Mouse (Mus musculus) R1 (cell line): Measurements from ENCODE around the gene Herc6.
"Not testable (repeated sequence)": the region's sequence is repeated elsewhere in the genome, so short reads cannot be mapped to it uniquely, and the experiment has no call there.

Experiments
- DNase-seq: peaks from one replicate; pipeline ENCODE4 v3.0.0-alpha.2; 2018; ENCODE audit warnings: low read depth, low spot score

Gene Herc6

DNA sequence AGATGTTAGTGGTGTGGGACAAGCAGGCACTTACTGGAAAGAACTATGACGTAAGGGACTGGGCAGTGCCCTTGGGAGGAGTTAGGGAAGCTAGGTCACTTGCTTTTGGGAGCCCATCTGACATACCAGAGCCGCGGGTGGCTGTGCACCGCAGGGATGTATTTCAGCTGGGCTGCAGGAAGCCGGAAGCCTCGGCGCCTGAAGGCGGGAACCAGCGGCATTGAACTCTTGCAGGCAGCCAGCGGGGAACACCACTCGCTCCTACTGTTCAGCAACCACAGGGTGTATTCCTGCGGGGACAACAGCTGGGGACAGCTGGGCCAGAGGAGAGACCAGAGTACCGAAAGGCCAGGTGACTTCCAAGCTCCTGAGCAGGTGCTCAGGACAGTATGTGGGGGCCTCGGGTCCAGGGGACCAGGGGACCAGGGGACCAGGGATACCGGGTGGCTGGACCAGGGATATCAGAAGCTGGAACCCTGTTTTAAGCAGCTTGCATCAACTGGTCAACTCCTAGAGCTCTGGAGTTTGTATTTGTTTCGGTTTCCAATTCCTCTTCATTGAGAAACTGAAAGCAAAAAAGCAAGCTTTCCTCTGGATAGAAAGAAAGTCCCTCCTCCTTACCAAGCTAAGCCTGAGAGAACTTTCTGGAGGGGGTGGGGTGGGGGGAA lies at the start of gene Herc6:
Herc6 (plus strand) TSS at position 120 of the 668 bp plus-strand sequence.
- DNase-seq = peak; percentile 50

DNA sequence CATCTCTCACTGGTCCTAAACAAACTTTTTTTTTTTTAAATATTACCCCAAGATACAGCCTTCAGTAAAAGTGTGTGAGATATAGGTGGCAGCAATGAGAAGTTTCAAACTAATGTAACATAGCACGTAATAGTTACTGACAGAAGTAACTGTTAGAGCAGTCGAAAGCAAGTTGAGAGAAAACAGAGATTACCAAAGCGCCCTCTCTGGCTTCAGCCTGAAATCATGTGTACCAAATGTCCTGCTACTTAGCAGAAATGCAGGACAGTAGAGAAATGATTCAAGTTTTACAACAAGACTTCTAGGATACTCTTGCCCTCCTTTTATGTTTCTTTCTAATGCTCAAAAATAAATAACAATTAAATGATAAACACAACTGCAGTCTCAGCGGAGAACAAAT lies 49.8 kb upstream of the Herc6 start:
- DNase-seq = no peak

DNA sequence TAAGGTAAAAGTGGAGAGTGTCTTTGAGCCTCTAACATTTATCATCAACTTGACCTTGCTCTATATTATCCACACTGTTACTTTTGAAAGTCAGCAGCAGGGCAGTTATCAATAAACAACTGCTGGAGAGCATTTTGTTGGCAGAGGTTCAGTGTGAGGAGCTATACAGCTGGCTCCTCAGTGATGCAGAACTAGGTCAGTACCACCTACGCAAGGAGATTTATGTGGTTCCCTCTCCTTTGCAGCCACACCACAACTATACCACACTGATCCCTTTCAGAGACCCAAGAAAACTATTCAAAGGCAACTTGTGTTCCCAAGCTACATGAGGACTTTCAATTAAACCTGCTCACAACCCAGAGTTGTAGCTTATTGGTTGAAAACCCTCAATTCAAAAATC lies 49.4 kb upstream of the Herc6 start:
- no peak for DNase-seq

DNA sequence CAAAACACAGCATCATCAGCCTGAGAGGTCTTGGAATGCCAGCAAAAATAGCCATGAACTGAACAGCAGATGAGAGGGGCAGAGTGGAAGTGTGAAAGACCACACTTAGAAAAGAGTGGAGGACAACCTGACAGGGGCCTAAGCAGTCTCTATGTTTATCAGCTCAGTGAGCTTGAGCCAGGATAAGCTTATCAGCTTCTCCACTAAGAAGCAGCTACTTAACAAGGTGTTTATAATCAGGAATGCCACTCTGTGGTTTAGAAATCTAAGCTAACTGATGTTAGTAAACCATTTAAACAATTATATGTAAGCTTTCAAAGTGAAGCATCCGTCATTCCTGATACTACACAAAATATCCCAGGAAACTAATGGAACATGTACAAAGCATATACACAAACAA lies 48.8 kb upstream of the Herc6 start:
- DNase-seq = no peak

DNA sequence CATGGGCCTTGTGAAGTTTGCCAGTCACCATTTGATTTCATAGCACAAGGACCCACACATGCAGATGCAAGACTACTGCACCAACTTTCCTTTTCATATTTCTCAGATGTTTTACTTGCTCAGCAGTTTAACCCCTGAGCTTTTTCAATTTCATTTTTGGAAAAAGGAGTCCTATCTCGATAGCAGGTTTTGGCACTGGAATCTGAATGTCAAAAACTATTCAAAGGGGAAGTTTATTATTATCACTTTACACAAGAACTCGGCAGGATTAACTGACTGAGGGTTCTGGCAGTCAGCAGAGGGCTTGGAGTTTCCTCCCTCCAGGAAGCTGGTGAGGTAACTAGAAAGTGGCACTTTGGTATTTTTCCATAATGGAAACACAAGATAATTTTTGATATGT lies 47.4 kb upstream of the Herc6 start:
- DNase-seq = no peak

DNA sequence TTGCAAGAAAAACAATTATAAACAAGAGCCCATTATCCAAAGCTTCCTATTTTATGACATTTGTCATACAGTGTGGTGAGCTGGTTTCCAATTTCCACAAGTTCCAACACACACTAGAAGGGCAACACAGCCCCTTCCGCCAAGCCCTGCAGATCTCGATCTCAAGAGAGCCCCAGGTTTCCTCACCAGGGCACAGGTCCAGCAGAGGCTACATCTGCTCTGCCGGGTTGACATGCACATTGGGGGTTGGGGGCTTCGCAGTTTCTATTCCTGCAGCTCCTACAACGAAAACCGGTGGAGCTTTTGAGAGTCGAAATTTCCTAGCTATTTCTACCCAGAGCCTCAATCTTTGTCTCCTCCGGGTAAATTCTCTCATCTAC lies 46.6 kb upstream of the Herc6 start:
- no peak for DNase-seq

DNA sequence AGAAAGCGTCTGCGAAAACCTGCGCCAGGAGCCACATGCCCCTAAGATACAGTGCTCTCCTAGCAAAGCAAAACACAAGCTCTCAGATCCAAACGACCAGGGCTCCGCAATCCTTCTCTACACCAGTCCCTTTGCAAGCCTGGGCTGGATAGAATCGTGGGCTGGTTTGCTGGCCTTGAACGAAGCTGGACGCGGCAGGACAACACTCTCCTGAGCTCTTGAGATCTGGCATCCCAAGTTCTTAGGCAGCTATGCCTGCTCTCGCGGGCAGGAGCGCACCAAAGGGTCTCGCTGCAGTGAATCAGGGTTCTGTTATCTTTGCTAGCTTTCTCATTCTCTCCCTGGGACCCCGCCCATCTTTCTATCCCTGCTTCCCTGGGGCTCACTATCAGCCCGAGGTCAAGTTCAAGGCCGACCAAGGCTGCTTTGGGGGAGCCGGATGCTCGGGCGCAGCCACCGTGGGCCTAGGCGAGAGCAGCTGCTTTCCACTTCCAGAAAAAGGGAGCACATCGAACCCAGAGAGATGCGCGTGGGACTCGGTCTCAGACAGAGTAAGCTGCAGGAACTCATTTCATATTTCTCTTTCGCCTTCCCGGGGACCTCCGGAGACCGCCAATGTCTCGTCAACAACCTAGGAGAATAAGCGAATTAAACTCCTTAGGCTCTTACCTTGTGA lies 46.1 kb upstream of the Herc6 start:
- DNase-seq = peak; percentile 79

DNA sequence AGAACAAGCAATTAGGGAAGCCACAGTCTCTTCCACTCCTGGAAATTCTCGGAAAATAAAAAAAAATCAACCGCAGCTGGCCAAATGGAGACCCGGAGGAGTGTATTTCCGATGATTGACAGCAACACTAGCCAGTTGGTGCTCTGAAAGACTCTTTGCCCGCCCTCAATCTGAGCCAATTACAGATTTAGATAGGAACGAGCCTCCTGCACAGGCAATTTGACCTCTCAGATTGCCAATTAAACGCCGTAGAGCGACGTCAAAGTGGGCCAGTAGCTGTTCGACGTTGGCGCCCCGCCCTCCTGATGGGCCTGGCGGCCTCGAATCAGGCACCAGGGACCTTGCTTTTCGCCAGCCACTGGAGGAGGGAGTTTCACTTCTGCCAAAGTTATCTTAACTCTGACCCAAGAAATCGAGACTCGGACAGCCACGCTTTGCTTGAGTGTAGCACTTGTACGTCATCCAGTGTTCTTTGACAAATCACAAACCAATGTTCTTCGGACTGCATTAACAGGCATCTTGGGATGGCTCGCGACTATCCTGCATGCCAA lies 45.3 kb upstream of the Herc6 start, which contains the start of gene Ppm1k:
Ppm1k (minus strand) TSS at position 83 of the 551 bp plus-strand sequence.
- peak; percentile 99 for DNase-seq

DNA sequence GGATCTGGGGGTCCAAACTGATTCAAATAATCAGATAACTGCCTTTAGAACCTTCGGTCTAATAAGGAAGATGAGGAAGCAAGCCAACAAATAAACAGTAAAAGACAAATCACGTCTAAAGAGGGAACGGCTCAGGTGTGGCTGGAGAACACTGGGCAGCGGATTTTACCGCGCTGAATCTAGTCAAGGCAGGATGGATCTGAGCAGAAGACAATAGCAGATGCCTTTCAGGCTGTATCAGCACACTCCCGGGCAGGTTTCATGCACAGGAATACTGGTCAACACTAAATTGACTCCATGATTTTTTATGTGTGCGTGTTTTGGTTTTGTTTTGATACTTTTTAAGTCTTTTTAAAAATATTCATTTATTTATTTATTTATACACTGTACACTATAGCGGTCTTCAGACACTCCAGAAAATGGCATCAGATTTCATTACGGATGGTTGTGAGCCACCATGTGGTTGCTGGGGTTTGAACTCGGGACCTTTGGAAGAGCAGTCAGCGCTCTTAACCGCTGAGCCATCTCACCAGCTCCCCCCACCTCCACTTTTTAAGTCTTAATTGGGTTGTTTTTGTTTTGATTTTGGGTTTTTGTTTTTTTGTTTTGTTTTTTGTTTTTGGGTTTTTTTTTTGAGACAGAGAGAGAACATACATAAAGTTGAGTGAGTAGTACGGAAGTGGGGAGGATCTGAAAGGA lies 44.7 kb upstream of the Herc6 start:
- DNase-seq = no peak

DNA sequence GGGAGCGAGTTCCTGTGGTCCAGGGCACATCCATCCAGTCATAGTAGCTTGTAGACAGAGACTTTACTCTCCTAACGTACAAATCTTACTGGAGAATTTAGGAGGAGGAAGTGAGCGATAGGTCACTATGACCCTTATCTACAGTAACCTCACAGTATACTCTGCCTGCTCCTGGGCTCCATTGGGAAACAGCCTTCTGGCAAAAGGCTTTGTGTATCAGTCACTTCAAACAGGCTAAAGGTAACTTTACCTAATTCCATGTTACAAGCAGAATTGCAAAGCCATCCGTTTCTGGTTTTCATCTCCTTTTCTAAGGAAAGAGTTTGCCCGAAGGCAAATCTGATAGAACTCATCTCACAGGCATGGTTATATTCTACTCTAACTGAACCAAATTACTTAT lies 42.9 kb upstream of the Herc6 start:
- no peak for DNase-seq

DNA sequence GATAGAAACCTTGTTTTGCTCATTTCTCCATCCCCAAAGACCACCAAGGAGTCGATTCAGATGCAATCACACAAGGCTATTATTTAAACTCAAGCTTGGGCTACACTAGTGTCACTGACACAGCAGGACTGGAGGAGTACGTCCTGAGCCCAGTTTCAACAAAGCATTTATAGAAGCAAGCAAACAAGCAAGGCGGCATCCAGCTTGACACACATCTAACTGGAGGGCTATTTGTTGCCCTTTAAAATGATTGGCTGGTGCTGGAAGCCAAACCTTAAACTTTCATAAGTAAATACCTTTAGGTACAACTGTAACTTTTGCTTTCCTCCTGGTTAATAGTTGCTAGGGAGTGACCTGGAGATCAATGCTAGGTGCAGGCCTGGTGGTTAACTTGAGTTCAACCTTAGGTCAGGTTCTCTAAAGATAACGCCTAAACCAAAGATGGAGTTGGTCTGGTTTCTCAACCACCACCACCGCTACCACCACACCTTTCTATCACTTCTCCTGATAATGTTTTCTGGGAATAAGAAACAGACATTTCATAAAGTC lies 39.8 kb upstream of the Herc6 start:
- DNase-seq = no peak

DNA sequence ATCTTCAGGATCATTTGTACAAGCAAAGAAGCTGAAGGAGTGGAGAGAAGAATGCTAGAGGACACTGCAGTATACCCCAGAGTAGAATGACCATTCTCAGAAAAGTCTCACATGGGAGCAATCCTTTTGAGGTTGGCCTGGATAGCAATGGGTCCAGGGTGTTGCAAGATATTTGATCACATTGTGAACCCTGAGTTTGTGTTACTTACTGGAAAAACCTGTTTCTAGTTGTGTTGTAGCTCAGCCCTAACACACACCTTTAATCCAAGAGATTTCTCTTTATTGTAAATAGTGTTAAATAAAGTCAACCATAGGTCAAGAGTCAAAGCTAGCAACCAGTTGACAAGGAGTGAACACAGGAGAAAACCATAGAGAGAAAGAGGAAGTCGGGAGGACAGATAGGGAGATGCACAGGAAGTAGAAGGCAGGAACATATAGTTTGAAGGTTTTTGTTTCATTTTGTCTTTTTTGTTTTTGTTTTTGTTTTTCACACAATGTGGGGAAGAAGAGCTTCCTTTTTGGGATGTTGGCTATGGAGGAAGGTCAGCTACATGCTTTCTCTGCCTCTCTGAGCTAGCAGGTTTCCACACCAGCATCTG lies 39.0 kb upstream of the Herc6 start:
- DNase-seq = no peak

DNA sequence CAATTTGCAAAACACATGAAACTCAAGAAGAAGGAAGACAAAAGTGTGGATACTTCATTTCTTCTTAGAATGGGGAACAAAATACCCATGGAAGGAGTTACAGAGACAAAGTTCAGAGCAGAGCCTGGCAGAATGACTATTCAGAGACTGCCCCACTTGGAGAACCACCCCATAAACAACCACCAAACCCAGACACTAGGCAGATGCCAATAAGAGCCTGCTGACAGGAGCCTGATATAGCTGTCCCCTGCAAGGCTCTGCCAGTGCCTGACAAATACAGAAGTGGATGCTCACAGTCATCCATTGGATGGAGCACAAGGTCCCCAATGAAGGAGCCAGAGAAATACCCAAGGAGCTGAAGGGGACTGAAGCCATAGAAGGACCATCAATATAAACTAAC lies 37.2 kb upstream of the Herc6 start:
- not testable (repeated sequence) for DNase-seq

DNA sequence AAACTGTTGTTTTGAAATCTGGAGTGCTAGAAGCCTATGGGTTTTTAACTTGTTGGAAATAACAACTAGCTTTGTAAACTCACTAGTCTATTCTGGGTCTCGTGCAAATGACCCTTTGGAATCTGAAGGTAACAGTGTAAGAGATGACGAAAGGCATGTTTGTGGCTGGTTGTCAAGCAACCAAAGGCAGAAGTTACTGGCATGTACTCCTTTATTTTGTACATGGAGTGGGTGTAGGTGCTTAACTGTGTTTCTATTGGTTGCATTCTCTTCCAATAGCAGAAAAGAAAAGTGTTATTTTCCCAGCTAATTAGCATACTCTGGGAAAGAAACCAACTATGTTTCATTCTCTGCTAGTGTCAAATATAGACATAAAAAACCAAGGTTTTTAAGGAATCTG lies 35.9 kb upstream of the Herc6 start:
- no peak for DNase-seq

DNA sequence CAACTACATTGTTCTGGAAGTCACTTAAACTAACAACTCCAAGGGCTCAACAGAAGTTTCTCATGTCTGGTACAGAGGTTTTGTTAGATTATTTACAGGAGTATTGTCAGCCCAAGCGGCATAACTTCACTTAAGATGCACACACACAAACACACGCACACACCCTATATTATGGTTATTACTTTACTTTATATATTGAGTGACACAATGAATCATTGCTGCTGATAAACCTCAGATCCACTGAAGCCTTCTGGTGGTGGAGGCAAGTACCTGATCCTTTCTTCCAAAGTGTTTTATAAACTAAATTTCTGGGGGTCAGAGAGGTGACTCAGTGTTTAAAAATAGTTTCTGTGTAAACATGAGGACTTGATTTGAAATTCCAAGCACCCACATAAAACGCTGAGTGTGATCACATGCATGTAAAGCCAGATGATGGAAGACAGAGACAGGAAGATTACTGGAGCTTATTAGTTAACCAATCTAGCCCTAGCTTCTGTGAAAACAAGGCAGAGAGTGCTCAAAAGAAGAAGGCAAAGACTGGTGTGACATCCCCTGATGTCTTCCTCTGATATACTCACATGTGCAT lies 29.5 kb upstream of the Herc6 start:
- DNase-seq = no peak

DNA sequence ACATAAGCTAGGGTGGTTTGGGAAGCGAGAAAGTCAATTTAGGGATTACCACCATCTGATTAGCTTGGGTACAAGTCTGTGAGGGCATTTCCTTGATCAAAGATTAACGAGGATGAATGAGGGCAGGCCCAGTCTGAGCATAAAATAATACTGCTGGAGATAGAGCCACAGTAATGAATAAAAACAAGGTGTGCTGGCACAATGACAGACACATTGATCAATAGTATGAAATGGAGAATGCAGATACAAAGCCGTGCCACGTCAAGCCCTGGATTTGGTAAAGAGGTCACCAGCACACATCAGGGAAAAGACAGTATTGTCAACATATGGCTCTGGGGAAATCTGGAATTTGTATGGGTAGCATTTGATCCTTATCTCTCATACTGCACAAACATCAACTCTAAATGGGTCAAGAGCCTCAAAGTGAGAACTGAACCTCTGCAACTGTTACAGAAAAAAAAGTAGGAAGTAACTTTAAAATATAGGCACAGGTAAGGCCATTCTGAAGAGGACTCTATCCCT lies 22.9 kb upstream of the Herc6 start:
- DNase-seq = no peak

DNA sequence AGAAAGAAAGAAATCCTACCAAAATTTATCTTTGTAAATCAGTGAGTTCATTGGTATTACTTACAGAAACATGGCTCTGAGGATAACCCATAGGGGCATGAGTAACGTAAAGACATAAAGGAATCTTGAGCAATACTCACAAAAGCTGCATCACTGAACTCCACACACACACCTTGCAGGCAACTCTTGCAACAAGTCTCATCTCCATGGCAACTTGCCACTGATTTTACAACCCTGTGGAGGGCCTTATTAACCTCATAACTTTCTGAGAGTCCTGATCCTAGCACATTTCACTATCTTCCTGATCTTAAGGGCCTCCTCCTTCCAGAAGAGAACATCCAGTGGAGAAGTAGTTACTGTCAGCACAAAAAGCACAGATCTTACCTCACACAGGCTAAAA lies 17.3 kb upstream of the Herc6 start:
- DNase-seq = no peak

DNA sequence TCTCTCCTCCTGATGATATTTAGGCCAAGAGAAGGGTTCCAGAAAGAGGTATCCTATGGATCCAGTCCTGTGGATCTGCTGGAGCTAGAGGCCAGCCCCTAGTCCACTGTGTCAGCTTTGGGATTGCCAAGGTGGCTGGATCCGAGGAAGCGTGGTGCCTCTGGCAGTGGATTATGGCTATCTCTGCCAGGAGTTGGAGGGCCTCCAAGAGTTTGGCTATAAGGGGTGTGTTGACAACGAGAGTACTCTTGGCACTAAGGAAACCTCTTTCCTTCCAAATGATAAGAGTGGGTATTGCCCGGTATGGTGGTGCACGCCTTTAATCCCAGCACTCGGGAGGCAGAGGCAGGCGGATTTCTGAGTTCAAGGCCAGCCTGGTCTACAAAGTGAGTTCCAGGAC lies 15.3 kb upstream of the Herc6 start:
- no peak for DNase-seq

DNA sequence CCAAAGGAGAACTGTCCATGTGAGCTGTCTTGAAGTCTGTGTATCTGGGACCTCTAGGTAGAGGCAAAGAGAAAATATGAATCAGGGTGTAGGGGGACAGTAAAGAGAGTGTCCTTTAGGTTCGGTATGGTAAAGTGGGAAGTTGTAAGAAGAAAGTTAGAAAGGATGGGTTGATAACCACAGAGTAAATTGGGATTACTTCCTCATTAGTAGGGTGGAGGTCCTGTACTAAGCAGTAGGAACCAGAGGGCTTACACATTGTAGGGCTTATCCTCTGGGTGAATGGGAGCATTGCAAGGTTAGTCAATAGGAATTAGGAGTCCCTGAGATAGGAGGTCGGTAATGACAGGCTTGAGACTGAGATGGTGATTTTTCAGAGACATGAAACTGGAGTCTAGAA lies 13.2 kb upstream of the Herc6 start:
- no peak for DNase-seq

DNA sequence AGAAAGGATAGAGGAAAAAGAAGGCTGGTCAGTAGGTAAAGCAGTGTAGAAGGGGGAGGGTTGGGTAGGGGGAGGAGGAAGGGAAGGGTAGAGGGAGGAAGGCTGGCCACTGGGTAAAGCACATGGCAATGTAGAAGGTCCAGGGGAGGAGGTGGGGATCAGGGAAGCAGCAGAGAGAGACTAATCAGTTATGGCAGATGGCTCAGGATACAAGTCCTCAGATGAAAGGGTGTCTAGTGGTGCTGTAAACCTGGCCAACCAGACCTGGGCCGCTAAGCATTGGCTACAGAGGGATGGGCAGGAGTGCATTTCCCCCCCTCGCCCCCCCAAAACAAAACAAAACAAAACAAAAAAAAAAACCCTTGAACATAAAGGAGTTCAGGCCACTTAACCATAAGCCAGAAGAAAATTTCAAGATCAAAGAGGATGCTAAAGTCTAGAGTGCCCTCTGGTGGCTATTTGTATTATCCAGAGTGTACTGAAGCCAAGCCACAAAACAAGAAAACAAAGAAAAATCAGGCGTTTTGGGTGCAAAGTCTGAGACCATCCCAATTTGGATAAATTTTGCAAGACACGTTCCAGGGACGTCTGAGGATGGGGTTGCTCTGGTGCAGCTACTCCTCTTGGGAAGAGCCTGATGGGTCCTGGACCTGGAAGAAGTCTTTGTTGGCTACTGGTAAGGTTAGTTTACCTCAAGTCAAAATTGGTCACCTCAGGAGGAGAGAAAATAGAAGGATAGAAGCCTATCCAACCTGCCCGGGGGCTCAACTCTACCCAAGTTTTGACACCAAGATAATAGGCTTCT lies 10.4 kb upstream of the Herc6 start:
- DNase-seq = peak; percentile 61
